In the genomic region with DNA sequence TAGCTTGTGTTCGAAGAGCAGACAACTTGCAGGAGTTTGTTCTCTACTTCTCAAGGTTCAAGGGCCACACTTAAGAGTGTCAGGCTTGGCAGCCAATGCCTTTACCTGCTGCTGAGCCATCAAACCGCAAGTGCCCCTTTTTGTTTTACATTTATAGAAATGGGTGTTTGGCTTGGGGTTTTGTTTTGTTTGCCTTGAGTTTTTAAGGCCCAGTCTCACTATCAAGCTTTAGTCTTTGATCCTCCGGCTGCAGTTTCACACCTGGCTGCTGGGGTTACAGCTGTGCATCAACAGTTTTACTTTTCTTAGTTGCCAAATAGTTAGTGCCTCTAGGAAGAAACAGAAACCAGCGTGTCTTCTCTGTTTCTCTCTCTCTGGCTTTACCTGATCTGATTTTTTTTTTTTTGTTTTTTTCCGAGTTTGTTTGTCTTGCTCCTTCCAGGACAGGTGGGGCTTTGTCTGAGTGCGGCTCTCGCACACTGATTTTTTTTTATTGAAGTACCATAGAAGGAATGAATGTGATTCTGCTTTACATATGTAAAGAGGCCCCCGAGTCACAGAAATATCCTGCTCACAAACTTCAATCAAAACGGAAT, we compare ENCODE assay signal across 7 mouse cellular contexts. TPM values are rescaled to one million over a fixed set of nuclear protein-coding genes. Genes with fewer than 3 reads are reported as not detected.
DNase-seq lines count a peak whose midpoint lies in the region; ATAC-seq and TF ChIP-seq lines count a peak whose summit lies in the region.

No protein-coding gene starts in this region.

- TF ChIP-seq EP300 in CH12.LX (IDR thresholded peaks at IDR 0.05; ENCODE audit: low read length): 0 out of 2 replicates have a peak, but pooled peaks have one; percentile 19

- H3K79me2 ChIP-seq in CH12.LX (replicated peaks; ENCODE audit: control insufficient read depth, extremely low read depth, insufficient read depth, poor library complexity, severe bottlenecking): no peaks in the 10 kb centered on the region

- in situ Hi-C loops in CH12.LX (cut with MboI; ENCODE audit: low pct_ligation_motif_present, low pct_unique_long_range_greater_than_20kb, low sequenced_read_pairs): no loop called here

- TF ChIP-seq CTCF in CH12.LX (conservative IDR thresholded peaks at IDR 0.05 in 1 of 2, IDR thresholded peaks at IDR 0.05 in 1 of 2; ENCODE audit: low read depth in 2 of 2, low read length in 2 of 2): no peak
- no peak for TF ChIP-seq CTCF in cortical plate, adult 2 months (IDR thresholded peaks at IDR 0.05; ENCODE audit: extremely low read depth, insufficient read depth, low read length)

- H3K4me1 ChIP-seq in CH12.LX (ENCODE audit: control insufficient read depth in 1 of 2, insufficient read depth in 2 of 2): peaks cover 14 to 42% of the 10 kb centered on the region in 2 experiments
- no peaks in the 10 kb centered on the region for H3K4me1 ChIP-seq in cortical plate, adult 2 months (ENCODE audit: control insufficient read depth, insufficient read depth, low read length)
- peaks cover 24% of the 10 kb centered on the region for H3K4me1 ChIP-seq in kidney, embryonic 16.5 days (ENCODE audit: insufficient read depth, low read length)
- H3K4me1 ChIP-seq in midbrain, embryonic 13.5 days (replicated peaks): peaks cover 22% of the 10 kb centered on the region

- WGBS in kidney, embryonic 16.5 days: 18% methylated on average over 9 of the region's 9 CpGs
- 32% methylated on average over 9 of the region's 9 CpGs for WGBS in midbrain, embryonic 13.5 days

- TF ChIP-seq POLR2A in CH12.LX (IDR thresholded peaks at IDR 0.05; ENCODE audit: low read depth, low read length): no peak
- TF ChIP-seq POLR2A in cortical plate, adult 2 months (IDR thresholded peaks at IDR 0.05; ENCODE audit: extremely low read depth, insufficient read depth, low read length): no peak

- H3K9me3 ChIP-seq in CH12.LX (replicated peaks; ENCODE audit: low read length): no peaks in the 10 kb centered on the region
- no peaks in the 10 kb centered on the region for H3K9me3 ChIP-seq in kidney, embryonic 16.5 days (ENCODE audit: low read length)
- H3K9me3 ChIP-seq in midbrain, embryonic 13.5 days: no peaks in the 10 kb centered on the region

- H3K27me3 ChIP-seq in CH12.LX (replicated peaks): peaks cover 18% of the 10 kb centered on the region
- H3K27me3 ChIP-seq in kidney, embryonic 16.5 days (ENCODE audit: insufficient read depth, low read length): 0 out of 2 replicates have a peak, but pooled peaks cover 4% of the 10 kb centered on the region
- H3K27me3 ChIP-seq in midbrain, embryonic 13.5 days: peaks cover 10% of the 10 kb centered on the region

- no peaks in the 10 kb centered on the region for H3K36me3 ChIP-seq in CH12.LX (replicated peaks in 1 of 2; ENCODE audit: control insufficient read depth in 1 of 2, insufficient read depth in 1 of 2, low read length in 1 of 2)
- no peaks in the 10 kb centered on the region for H3K36me3 ChIP-seq in kidney, embryonic 16.5 days (ENCODE audit: insufficient read depth, low read length)
- peaks cover 3% of the 10 kb centered on the region; the same call in 1 of the 2 replicates for H3K36me3 ChIP-seq in midbrain, embryonic 13.5 days

- dilution Hi-C loops in CH12.LX (cut with MboI; ENCODE audit: extremely low pct_ligation_motif_present, extremely low pct_unique_long_range_greater_than_20kb, low sequenced_read_pairs): no loop called here

- no peak for TF ChIP-seq RAD21 in CH12.LX (IDR thresholded peaks at IDR 0.05; ENCODE audit: low read depth, low read length)

- H3K4me3 ChIP-seq in CH12.LX (replicated peaks in 1 of 3; ENCODE audit: low read depth in 2 of 3, low read length in 2 of 3, poor library complexity in 1 of 3): peak overlapping the region; percentile 63 to 90 (median 64)
- peak overlapping the region; percentile 99 for H3K4me3 ChIP-seq in cortical plate, adult 2 months (ENCODE audit: insufficient read depth, low read length)
- H3K4me3 ChIP-seq in kidney, embryonic 16.5 days (ENCODE audit: low read length): peak overlapping the region; percentile 84
- H3K4me3 ChIP-seq in midbrain, embryonic 13.5 days (replicated peaks): peak overlapping the region; percentile 64

- DNase-seq in CH12.LX (ENCODE audit: extremely low read depth): peak; percentile 14
- no peak for DNase-seq in embryo, embryonic 10.5 days (ENCODE audit: low spot score)
- no peak for DNase-seq in cerebellum, adult 11 months
- no peak for DNase-seq in layer of hippocampus, adult 11-12 months (ENCODE audit: low spot score)

- peak overlapping the region; percentile 95; the same call in 1 of the 2 replicates for H3K9ac ChIP-seq in CH12.LX (ENCODE audit: insufficient read depth, low read depth)
- peak overlapping the region; percentile 94 for H3K9ac ChIP-seq in kidney, embryonic 16.5 days (replicated peaks; ENCODE audit: low read length)
- H3K9ac ChIP-seq in midbrain, embryonic 13.5 days (replicated peaks): peak overlapping the region; percentile 93

- no peak overlapping the region for H3K27ac ChIP-seq in CH12.LX (ENCODE audit: insufficient read depth, low read depth)
- peak overlapping the region; percentile 49; the same call in 1 of the 2 replicates for H3K27ac ChIP-seq in cortical plate, adult 2 months (ENCODE audit: insufficient read depth, low read length)
- H3K27ac ChIP-seq in kidney, embryonic 16.5 days (ENCODE audit: low read length): peak overlapping the region; percentile 81; the same call in 1 of the 2 replicates
- peak overlapping the region; percentile 93 for H3K27ac ChIP-seq in midbrain, embryonic 13.5 days

- ATAC-seq in kidney, embryonic 16.5 days (ENCODE audit: low FRiP score, low TSS enrichment): no peak
- ATAC-seq in midbrain, embryonic 13.5 days: no peak

- H3K4me2 ChIP-seq in CH12.LX (ENCODE audit: insufficient read depth, low read depth, poor library complexity, severe bottlenecking): peak overlapping the region; percentile 77
- peak overlapping the region; percentile 89 for H3K4me2 ChIP-seq in kidney, embryonic 16.5 days (replicated peaks; ENCODE audit: low read depth, low read length)
- peak overlapping the region; percentile 67 for H3K4me2 ChIP-seq in midbrain, embryonic 13.5 days (replicated peaks)

TF ChIP-seq in CH12.LX, 34 proteins besides CTCF, POLR2A, EP300 and RAD21:
- peak; percentile 41; the same call in 1 of the 2 replicates for TF ChIP-seq SIN3A (IDR thresholded peaks at IDR 0.05; ENCODE audit: low read length)
- no peak for TF ChIP-seq IRF4 (IDR thresholded peaks at IDR 0.05; ENCODE audit: low read depth, low read length)
- TF ChIP-seq ZNF384 (IDR thresholded peaks at IDR 0.05; ENCODE audit: low read depth, low read length): peak; percentile 68

RNA-seq across cellular contexts. Expression of a gene that starts 1.4 kb away (rescaled TPM):
- 3.5 and 7.4 TPM in 2 replicates for total RNA-seq in CH12.LX (2012; rRNA removed)
- 0.97 and 1.7 TPM in 2 replicates for total RNA-seq in CH12.LX (2014; rRNA removed)
- polyA plus RNA-seq in CH12.LX (2012; ENCODE audit: insufficient read length, low read depth): 6.3 and 9.1 TPM in 2 replicates
- polyA plus RNA-seq in cortical plate, adult 2 months (2012; rRNA removed): 120 and 132 TPM in 2 replicates
- polyA plus RNA-seq in kidney, embryonic 16.5 days (2015; fragmentation: Nextera tagmentation; extraction: Ambion mirVana): 10.1 and 10.2 TPM in 2 replicates
- polyA plus RNA-seq in midbrain, embryonic 13.5 days (2015; fragmentation: Nextera tagmentation; extraction: Ambion mirVana): 45.5 and 47.8 TPM in 2 replicates

RNA-seq across cellular contexts. Expression of a gene that starts 16.8 kb away (rescaled TPM):
- 56.0 and 63.8 TPM in 2 replicates for total RNA-seq in CH12.LX (2012; rRNA removed)
- total RNA-seq in CH12.LX (2014; rRNA removed): 139 and 159 TPM in 2 replicates
- polyA plus RNA-seq in CH12.LX (2012; ENCODE audit: insufficient read length, low read depth): 160 and 213 TPM in 2 replicates
- polyA plus RNA-seq in cortical plate, adult 2 months (2012; rRNA removed): 202 and 216 TPM in 2 replicates
- polyA plus RNA-seq in kidney, embryonic 16.5 days (2015; fragmentation: Nextera tagmentation; extraction: Ambion mirVana): 262 and 290 TPM in 2 replicates
- polyA plus RNA-seq in midbrain, embryonic 13.5 days (2015; fragmentation: Nextera tagmentation; extraction: Ambion mirVana): 162 and 166 TPM in 2 replicates

RNA-seq across cellular contexts. Expression of a gene that starts 38.4 kb away (rescaled TPM):
- total RNA-seq in CH12.LX (2012; rRNA removed) (4.9 and 7.0 TPM in 2 replicates), CH12.LX (2014; rRNA removed) (0.55 and 1.3 TPM in 2 replicates)
- polyA plus RNA-seq in CH12.LX (2012; ENCODE audit: insufficient read length, low read depth): 3.2 and 4.8 TPM in 2 replicates
- polyA plus RNA-seq in cortical plate, adult 2 months (2012; rRNA removed): 4.2 and 4.4 TPM in 2 replicates
- polyA plus RNA-seq in kidney, embryonic 16.5 days (2015; fragmentation: Nextera tagmentation; extraction: Ambion mirVana): 41.6 and 45.4 TPM in 2 replicates
- 2.4 and 2.9 TPM in 2 replicates for polyA plus RNA-seq in midbrain, embryonic 13.5 days (2015; fragmentation: Nextera tagmentation; extraction: Ambion mirVana)

RNA-seq across cellular contexts. Expression of a gene that starts 46.6 kb away (rescaled TPM):
- total RNA-seq in CH12.LX (2012; rRNA removed) (5.8 and 7.8 TPM in 2 replicates), CH12.LX (2014; rRNA removed) (6.3 and 6.8 TPM in 2 replicates)
- polyA plus RNA-seq in CH12.LX (2012; ENCODE audit: insufficient read length, low read depth): 5.3 and 5.9 TPM in 2 replicates
- 20.2 and 22.6 TPM in 2 replicates for polyA plus RNA-seq in cortical plate, adult 2 months (2012; rRNA removed)
- polyA plus RNA-seq in kidney, embryonic 16.5 days (2015; fragmentation: Nextera tagmentation; extraction: Ambion mirVana): 37.5 and 37.8 TPM in 2 replicates
- 48.2 and 48.4 TPM in 2 replicates for polyA plus RNA-seq in midbrain, embryonic 13.5 days (2015; fragmentation: Nextera tagmentation; extraction: Ambion mirVana)
